Mouse (Mus musculus) ZHBTc4 (cell line): ENCODE results near the gene Filip1.
A peak's percentile ranks its signal among the peaks of the same experiment; 100 is the strongest.

Source experiments
- DNase-seq: peaks from one replicate; pipeline ENCODE4 v3.0.0-alpha.2; 2011; ENCODE audit warnings: low read depth, low spot score

Gene Filip1

DNA sequence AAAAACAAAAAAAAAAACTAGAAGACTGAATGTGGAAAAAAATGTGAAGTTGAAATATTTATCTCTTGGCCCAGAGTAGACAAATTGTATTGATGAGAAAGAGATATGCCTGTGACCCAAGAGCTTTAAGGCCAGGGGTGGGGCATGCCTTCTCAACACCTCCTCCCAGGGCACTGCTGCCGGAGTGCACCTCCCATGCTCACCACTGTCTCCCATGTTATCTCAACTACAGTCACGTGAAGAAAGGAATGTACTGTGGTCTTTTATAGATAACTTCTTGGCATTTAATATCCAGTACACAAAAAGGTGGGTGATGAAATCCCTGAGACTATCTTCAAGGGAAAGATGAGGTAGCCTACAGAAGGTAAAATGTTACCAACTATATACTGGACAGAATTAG, 64.7 kb downstream of the Filip1 start:
- no peak for DNase-seq

DNA sequence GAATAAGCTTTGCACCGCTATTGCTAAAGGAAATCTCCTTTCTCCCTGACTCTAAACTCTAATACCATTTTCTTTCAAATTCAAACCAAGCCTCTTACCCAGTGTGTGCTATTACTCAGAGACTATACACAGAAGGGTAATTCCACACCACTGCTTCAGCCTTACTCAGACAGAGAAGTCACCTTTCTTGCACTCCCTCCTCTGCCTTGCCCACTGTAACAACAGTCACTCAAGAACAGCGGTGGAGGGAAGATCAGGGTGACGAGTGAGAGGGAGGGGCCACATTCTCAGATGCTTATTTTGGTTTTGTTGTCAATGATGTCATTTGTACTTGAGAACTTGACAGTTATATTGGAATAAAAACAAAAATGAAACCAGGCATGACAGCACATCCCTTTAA, 65.2 kb downstream of the Filip1 start:
- no peak for DNase-seq

DNA sequence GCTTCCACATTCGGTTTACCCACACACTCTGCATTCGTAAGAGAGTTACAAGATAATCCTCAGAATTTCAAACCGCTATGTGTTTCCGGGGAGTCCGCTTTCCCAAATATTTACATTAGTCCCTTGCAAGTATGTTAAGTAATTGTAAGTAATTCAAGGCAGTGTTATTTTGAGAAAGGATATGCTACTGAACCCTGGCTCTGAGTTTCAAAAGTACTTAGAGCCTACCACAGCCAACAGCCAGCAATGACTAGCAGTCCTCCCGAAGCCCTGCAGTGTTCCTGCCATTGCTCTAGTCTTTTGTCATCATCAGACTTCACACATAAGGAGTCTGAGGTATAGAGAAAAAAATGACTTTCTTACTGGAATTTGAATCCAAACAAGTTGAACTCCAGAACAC, 67.8 kb downstream of the Filip1 start:
- DNase-seq: no peak

DNA sequence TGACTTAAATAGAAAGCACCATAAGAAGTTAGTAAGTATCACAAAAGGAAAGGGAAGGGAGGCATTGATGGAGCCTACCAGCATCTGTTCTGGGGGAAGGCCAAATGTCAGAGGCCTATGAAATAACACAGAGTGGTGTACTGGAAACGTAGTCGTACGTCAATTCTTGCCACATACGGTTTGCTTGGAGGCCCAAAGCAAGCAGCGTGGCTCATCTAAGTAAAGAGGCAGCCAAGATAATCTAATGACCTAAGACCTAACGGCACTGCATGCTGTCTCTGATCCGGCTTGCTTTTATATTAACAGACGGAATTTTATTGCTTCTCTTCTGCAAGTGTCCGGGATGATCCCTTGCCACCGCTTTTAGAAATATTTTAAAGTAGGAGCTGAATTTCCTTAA, 68.7 kb downstream of the Filip1 start:
- DNase-seq: no peak

DNA sequence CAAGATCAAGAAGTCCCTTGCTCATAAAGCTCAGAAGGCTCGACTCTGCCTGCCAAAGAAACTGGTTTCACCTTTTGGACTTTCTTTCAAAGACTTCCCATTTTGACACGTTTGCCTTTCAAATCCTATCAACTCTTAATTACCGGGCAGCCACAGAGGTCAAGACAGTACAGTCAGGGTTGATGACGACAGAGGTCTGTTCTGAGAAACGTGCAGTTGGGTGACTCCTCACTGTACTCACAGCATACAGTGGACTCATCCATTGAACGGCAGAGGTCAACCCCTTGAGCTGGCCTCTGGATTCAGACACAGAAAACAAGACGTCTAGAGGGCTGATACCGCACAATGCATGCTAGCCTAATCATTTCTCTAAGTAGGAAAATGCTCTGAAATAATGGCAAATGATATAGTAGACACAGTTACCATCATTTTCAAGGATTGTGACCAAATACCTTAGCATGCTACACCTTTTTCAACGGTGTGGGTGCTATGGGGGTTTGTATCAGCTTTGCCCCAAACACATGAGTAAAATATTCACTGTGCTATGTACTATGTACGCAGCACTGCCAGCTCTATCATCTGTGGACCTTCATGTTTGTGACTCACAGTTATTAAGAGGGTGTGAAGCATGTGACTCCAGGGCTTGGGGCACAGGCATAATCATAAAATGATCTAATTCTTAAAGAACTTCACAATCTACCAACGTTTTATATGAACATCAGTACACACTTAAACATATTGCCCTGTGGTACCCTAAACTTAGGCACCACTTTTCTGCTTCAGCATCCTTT, 74.0 kb downstream of the Filip1 start:
- no peak for DNase-seq

DNA sequence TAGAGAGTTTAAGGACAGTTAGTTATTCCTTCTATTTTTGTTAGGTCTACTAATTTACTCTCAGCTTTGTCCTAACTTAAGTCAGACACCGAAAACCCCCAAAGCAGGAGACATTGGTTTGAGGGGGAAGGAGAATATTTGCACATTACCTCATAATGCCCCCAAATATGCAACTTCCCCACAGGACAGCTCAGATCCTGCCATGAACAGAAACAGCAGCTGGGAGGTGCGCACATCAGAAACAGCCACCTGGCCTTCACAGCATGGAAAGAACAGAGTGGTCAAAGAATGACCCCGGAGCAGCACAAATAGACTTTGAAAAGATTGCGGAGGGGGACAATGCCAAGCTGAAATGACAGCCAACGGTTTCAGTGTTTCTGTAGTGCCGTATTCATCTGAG, 75.1 kb downstream of the Filip1 start:
- DNase-seq: no peak

DNA sequence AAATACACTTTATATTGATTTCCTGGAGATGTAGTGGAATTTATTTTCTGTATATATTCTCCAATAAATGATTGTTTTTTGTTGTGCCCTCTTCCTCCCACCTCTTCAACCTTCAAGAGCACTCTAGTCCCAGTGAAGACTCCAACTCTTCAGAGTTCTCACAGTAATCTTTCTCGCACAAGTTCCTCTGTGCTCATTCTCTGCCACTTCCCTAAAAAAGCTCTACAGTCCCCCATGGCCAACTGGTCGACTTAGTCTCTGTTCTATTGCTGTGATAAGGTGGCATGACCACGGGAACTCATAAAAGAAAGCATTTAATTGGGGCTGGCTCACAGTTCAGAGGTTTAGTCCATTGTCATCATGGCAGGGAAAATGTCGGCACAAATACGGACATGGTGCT, 80.1 kb downstream of the Filip1 start:
- DNase-seq: no peak

DNA sequence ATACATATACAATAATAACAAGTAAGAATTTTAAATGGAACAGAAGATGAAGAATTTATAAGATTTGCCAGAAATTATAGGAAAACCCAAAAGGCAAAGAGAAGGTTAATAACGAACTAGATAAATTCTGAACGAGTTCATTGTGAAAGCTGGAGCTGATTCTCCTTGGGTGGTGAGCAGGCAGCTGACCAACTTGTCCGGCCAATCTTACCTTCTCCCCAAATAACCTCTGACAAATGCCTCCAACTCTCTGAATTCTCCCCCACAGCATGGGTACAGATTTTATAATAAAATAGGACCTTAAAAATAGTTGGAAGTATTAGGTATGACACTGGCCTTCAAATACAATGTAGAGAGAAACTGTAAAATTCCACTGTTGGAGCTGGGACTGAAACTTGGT, 84.6 kb downstream of the Filip1 start:
- DNase-seq: no peak

DNA sequence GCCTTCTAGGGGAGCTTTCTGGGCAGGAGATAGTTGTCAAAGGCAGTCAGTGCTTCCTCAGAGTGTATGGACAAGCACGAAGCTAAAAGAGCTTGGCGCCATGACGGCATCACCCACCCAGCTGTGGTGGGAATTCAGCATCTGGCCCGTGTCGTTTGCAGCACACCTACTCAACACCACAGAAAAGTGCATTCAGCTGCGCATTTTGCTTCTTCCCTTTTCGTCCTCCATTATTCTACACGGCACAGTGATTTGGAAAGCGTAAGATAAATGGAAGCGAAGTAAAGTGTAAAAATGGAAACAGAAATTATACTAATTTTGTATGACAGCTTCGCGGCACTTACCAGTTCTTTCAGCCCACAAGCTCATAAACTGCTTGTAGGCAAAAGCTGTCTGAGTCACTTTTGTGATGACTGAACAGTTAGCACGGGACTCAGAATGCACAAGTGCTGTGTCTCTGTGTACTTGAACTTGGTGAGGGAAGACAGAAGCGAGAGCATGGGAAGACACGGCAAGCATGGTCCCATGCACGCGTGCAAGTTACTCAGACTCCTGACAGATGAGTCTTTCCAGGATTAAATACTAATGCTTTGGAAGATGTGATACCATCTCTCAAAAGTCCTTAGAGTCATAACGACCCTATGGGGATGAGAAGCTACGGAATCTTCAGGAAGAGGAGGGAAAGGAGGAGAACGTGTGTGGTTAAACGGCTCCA, 85.3 kb downstream of the Filip1 start:
- DNase-seq: no peak

DNA sequence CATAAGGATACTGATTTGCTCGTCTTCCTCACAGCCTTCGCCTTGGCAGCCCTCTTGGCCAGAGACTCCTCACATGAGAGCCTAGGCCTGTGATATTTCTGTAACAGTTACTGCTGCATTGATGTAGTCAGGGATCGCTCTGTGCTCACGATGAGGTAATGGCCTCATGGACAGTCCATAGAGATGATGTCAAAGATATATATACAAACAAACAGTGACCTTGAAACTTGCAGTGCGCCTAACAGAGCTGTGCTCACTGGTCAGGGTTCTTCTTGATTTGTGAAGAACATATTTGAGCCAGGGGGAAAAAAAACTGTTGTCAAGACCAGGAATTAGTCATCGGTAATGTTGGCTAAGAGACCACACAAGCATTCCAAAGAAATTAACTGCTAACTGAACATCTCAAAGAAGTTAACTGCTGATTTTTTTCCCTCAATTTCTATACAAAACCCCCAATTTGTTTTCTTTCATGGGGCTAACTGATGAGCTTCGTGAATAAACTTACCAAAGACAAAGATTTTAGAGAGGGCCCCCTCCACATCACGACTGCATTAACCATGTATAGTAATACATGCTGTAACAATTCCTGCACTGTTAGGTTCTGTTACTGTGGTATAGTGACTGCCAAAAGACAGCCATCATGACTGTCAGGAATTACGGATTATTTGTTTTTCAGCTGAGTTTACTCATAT, 86.0 kb downstream of the Filip1 start:
- DNase-seq: no peak

DNA sequence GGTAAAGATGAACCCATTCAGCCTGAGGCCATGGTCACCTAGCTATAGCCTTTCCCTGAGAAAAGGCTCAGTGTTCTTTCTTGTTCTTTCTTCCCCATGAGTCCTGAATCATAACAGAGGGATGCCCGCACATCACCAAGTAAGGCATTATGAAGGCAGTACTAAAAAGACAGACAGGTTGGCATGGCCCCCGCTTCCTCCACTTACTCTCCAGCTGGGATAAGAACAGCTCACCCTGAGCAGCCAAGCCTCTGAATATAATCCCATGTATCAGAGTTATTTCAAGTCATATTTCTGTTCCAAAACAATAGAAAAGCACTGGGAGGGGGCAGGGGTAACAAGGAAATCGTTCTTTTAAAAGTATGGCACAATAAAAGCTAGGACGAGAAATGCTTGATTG, 86.7 kb downstream of the Filip1 start:
- DNase-seq: no peak

DNA sequence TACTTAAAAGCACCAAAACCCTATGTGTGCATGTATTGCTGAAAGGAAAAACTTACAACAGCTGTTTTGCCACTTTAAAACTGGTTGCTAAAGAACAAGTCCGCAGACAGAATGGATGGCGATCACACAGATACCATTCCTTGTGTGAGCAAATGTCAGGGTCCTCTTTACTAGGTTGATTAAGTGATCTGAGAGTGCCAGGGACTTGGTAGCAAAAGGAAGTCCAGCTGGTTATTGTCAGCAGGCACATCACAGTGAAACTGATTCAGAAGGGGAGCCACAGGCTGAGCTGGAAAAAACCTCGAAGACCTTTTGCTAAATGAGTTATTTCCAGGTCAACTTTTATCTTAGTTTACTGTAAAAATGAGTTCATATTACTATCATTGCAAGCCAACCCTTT, 89.4 kb downstream of the Filip1 start:
- DNase-seq: no peak

DNA sequence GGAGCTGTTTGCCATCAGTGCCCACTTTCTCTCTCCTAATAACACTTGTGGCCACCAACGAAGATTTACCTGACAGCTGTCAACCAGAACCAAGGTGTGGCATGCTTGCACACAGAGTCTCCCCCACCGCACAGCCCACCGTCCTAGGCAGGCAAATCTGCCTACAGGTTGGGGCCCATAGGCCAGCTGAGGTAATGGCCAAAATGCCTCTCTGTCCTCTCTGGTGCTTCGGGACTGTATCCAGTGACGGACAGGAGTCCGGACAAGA, 90.2 kb downstream of the Filip1 start:
- DNase-seq: no peak

DNA sequence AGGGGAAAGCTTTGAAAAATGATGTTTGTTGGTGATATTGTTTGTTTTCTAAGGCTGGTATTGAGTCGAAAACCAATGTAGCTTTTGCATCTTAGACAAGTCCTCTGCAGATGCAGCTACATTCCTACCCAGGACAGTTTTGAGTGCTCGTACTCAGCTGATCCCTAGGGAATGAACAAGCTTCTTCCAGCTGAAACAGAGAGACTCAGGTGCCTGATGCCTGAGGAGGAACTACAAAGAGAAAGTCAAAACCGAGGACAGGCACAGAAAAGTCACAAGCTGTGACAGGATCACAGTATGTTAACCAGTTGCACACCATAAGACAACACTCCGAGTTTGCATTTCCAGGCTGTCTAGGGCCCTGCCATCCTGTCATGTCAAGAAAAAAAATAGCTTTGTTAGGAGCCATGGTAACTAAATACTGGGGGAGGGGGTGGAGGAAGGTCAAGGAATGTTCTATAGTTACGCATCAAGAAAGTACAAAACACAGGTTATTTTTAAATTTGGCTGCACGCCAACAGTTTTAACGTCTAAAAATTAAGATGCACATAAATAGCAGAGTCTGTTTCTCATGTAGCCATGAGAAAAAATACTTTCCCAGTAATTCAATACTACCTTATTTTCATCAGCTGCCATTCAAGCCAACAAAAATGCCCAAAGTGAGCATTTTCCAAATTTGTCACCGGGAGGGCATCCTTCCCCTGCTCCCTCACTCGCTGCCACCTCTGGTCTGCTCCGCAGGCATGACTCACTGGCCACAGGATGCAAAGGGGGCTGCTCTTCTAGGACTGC, 90.8 kb downstream of the Filip1 start:
- no peak for DNase-seq

DNA sequence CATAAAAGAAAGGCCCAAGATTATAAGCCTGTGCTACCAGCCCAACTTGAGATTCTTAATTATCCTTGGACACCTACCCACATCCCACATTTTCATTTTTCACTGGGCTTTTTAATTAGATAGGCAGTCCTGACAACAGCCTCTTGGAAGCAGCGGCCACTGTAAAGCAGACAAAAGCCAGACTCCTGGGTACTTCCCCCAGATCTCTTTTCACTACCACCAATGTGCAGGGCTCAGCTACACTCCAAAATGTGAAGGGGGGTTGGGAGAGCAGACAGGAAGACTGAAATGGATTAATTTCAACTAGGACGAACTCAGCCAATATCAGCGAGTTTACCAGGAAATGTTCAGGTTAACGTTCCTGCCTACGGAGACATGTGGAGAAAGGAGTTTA, 92.1 kb downstream of the Filip1 start:
- no peak for DNase-seq

DNA sequence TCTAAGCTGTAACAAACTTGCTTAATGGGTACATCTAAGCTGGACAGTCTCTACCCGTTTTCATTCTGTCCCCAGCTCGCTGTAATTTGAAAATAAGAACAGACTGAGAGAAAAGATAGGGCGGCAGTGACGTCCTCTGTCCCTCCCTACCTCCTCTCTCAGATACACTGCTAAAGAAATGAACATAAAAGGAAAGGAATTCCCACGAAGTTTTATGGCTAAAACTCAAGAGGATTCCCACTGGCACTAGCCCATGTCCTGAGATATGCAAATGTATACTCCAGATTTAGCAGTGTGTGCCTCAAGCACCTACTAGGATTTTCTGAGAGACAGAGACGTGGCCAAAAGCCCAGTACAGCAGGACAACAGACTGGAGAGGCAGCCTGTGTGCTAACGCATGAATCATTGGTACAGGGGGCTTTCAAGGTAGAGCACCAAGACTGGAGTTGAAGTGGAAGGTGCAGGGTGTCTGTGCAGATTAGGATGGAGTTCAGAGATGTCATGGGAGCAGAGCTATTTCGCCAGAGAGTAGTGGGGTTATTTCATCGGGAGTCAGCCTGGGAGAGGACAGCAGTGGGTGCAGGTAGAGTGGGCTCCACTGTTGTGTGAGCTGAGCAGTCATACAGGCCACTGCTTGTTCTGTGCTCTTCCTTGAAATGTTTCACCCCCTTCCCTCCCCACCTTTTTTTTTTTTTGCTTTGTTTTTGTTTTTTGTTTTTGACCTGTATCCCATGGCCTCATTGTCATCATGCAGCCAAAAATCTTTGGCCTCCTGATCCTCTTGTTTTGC, 92.7 kb downstream of the Filip1 start:
- DNase-seq: no peak

DNA sequence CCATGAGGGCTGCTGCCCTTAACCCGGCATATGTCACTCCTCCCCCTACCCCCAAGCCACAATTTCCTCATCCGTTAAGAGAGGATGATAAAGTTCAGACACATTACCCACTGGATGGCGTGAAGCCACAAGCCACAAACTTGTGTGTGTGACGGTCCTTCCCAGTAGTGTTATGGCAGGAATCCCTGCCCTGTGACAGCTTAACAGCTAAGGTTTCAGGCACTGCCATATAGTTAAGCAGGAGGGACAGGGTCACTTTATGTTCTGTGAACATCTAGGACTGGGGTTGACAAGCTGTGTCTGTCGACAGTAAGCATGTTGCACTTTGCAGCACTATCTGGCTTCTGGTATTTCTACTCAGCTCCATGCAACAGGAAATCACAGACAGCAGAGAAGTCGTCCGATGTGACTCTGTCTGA, 93.3 kb downstream of the Filip1 start:
- no peak for DNase-seq

DNA sequence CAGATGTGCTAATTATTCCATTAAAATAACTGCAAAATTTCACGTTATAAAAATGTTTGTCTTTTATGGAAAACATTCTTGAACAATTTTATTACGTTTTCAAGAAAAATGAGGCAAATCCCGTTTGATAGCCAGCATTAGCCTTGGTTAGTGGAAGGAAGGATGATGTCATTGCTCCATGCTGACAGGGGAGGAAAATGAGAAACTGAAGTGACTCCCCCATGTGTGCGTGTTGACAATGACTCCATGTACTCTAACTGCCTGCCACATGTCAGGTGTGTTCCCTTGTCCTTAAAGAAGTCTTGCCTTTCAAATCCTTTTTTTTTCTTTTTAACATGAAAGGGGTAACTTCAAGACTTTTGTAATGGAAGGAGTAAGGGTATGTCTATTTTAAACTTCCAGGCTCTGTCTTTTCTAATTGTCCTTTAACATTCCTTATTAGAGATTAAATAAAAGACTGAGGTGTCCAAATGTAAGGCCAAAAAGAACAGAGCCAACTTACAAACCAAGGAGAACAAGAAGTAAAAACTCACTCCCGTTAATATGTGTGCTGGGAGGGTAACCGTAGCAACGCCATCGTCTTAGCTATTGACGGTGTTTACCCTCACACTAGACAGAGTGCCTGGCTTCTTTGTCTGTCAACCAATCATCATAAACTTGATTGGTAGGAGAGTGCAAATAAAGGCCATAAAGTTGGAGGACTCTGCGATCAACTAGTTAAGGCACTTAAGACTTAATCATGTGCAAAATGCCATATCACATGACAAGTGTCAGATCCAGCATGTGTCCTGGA, 94.1 kb downstream of the Filip1 start:
- DNase-seq: peak; percentile 14

DNA sequence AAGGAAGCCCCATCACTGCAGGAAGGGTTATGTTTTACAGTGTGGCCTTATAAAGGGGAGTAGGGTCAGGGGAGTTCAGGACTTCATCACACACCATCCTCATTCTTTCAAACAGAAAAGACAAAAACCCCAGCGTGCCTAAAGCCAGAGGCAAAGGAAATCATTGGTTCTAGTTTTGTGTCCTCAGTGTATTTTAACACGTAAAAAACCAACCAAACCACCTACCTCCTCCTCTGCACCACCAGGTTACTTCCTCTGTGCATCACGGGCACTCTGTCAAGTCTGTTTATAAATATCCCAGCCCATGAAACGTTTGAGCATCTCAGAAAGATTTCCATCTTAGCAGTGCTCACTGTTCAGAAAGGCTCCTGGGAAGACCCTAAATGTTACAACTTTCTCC, 98.4 kb downstream of the Filip1 start:
- no peak for DNase-seq

DNA sequence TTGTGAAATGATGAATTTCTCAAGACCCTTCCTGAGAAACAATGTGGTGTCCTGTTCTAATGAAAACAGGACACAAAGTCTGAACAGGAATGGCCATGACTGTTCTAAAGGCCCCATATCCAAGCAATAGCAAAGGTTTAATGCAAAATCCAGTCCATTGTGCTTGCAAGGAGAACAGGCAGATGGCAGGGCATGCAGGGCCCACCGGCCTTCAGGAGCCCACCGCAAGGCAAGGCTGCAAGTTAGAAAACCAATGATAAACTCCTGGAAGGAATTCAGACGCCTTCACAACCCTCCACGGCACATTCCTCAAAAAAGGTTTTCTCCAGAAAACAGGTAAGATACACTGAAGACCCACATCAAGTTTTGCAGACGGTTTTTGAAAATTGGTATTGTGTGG, 99.7 kb downstream of the Filip1 start:
- DNase-seq: no peak

DNA sequence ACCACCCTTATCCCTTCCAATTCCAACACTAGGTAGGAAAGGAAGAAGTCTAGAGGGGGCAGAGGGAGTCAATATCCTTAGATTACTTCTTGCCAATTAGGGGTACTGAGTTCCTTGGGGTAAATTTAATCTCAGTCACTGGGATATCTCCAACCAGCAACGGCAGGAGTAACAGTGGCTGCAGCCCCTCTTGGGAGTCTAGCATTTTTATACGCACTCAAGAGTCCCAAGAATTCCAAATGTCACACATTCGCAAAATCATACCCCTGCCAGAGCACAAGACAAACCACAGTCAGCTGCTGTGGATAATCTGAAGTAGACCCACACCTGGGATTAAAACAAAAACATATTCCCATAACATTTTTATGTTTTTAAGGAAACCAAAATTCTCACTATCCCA, 102.5 kb downstream of the Filip1 start:
- DNase-seq: no peak
